Mouse (Mus musculus) embryo, embryonic 11.5 days (tissue): Measurements from ENCODE around the gene Cfap69.
A peak's percentile ranks its signal among the peaks of the same experiment; 100 is the strongest.

ENCODE experiments used
- DNase-seq: peaks from one replicate; pipeline ENCODE4 v3.0.0-alpha.2; 2012; ENCODE audit warnings: low read depth, low spot score

Cfap69 gene

GRCm38 (mm10) chr5:5657932-5658331 lies 6.1 kb downstream of the Cfap69 start:
- no peak for DNase-seq

- DNase-seq, result no peak
Measured at GRCm38 (mm10) chr5:5648817-5649569, 15.0 kb downstream of the Cfap69 start.

GRCm38 (mm10) chr5:5646173-5646572 lies 17.9 kb downstream of the Cfap69 start:
- DNase-seq, result no peak

- no peak for DNase-seq
Measured at GRCm38 (mm10) chr5:5638496-5638895, 25.5 kb downstream of the Cfap69 start.

- no peak for DNase-seq
Measured at GRCm38 (mm10) chr5:5625491-5625890, 38.5 kb downstream of the Cfap69 start.

GRCm38 (mm10) chr5:5618329-5618728 lies 45.7 kb downstream of the Cfap69 start:
- no peak for DNase-seq

- no peak for DNase-seq
Measured at GRCm38 (mm10) chr5:5610540-5610939, 53.5 kb downstream of the Cfap69 start.

- DNase-seq, result no peak
Measured at GRCm38 (mm10) chr5:5587686-5588085, 76.4 kb downstream of the Cfap69 start.

GRCm38 (mm10) chr5:5573749-5574317 lies 90.2 kb downstream of the Cfap69 start, which contains the start of gene Gm8773:
Gm8773 (plus strand) TSS chr5:5573799.
- DNase-seq, result peak; percentile 7

- no peak for DNase-seq
Measured at GRCm38 (mm10) chr5:5562435-5562834, 101.6 kb downstream of the Cfap69 start.

GRCm38 (mm10) chr5:5561041-5561706 lies 102.9 kb downstream of the Cfap69 start:
- DNase-seq, result no peak

GRCm38 (mm10) chr5:5559798-5560197 lies 104.2 kb downstream of the Cfap69 start:
- no peak for DNase-seq

- peak; percentile 92 for DNase-seq
Measured at GRCm38 (mm10) chr5:5559079-5559740, 104.8 kb downstream of the Cfap69 start, which contains the start of gene Gtpbp10. Gtpbp10 (minus strand) TSS chr5:5559538.

GRCm38 (mm10) chr5:5551110-5551509 lies 112.9 kb downstream of the Cfap69 start:
- no peak for DNase-seq

GRCm38 (mm10) chr5:5540385-5540784 lies 123.7 kb downstream of the Cfap69 start:
- DNase-seq, result no peak

GRCm38 (mm10) chr5:5539771-5540170 lies 124.3 kb downstream of the Cfap69 start:
- DNase-seq, result no peak

- DNase-seq, result no peak
Measured at GRCm38 (mm10) chr5:5536131-5536530, 127.9 kb downstream of the Cfap69 start.

GRCm38 (mm10) chr5:5533656-5534420 lies 130.2 kb downstream of the Cfap69 start:
- no peak for DNase-seq
